Mouse (Mus musculus) intestine, postnatal 0 days (tissue): ENCODE measurements around the gene Psrc1. TPM values are rescaled to one million over a fixed set of nuclear protein-coding genes. Genes with fewer than 3 reads are reported as not detected.

Source experiments
- ATAC-seq: fragments of 200-750 bp; cut with Nextera tagmentation; 2 replicates; pipeline ENCODE4 v1.8.0; 2017; ENCODE audit warnings: mild to moderate bottlenecking, moderate TSS enrichment, moderate library complexity
- H3K27ac ChIP-seq: fragments of 300-500 bp; sonication (generic); 2 replicates; pipeline ENCODE4 v1.5.1; 2014; ENCODE audit warnings: mild to moderate bottlenecking, low read depth, low read length, moderate library complexity
- H3K27me3 ChIP-seq: fragments of 300-500 bp; sonication (generic); replicated peaks from 2 replicates; pipeline ENCODE4 v1.6.1; 2014; ENCODE audit warnings: low read length, mixed read lengths; ENCODE audit not compliant: control insufficient read depth, insufficient read depth
- H3K36me3 ChIP-seq: fragments of 300-500 bp; sonication (generic); 2 replicates; pipeline ENCODE4 v1.6.1; 2014; ENCODE audit warnings: mild to moderate bottlenecking, moderate library complexity; ENCODE audit not compliant: control insufficient read depth, insufficient read depth
- H3K4me1 ChIP-seq: fragments of 300-500 bp; sonication (generic); replicated peaks from 2 replicates; pipeline ENCODE4 v1.6.1; 2014; ENCODE audit warnings: antibody characterized with exemption, low read length, mixed read lengths; ENCODE audit not compliant: control insufficient read depth, insufficient read depth
- H3K4me2 ChIP-seq: fragments of 300-500 bp; sonication (generic); replicated peaks from 2 replicates; pipeline ENCODE4 v1.6.1; 2014; ENCODE audit warnings: low read depth, mild to moderate bottlenecking, moderate library complexity
- H3K4me3 ChIP-seq: fragments of 300-500 bp; sonication (generic); 2 replicates; pipeline ENCODE4 v1.5.1; 2014; ENCODE audit warnings: low read depth, low read length
- H3K9ac ChIP-seq: fragments of 300-500 bp; sonication (generic); 2 replicates; pipeline ENCODE4 v1.6.1; 2014; ENCODE audit warnings: mild to moderate bottlenecking, low read depth, low read length
- H3K9me3 ChIP-seq: fragments of 300-500 bp; sonication (generic); 2 replicates; pipeline ENCODE4 v1.6.1; 2016; ENCODE audit warnings: mixed run types; ENCODE audit not compliant: control insufficient read depth
- CTCF ChIP-seq: sonication (generic); IDR thresholded peaks from 2 replicates; pipeline ENCODE4 v1.5.1; 2016; ENCODE audit warnings: low read depth, mild to moderate bottlenecking, control low read depth, antibody characterized with exemption, moderate library complexity
- WGBS: fragments of 180-500 bp; shearing (Covaris S2); extraction: QIAGEN DNeasy Blood & Tissue Kit; methylation state at CpG from one replicate; pipeline ENCODE4 v1.1.7; 2014; 5-methylcytosine and 5-hydroxymethylcytosine counted together
- polyA plus RNA-seq: library from polyadenylated mRNA; unstranded; fragments of >200 nt; fragmentation: Nextera tagmentation; extraction: Ambion mirVana; gene quantifications from 2 replicates; pipeline ENCODE4 v1.2.1, GENCODE M21; 2015

Psrc1 gene
- polyA plus RNA-seq, 1 experiment from 2014 or later: 5.3 TPM

DNA sequence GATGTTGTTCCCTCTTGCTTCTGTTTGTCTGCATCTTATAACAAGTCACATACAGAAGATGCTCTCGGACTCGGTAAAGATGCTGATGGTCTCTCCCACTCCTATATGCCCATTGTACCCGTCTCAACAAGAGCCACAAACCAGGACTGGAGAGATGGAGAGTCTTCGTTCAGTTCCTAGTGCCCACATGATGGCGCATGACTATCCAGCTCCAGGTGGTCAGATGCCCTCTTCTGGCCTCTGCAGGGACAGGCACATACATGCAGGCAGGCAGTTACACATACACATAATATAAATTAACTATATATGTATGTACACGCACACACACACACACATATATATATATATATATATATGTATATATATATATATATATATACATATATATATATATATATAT lies 2.9 kb upstream of the Psrc1 start:
- Histone ChIP-seq H3K27me3 (no peaks in the 10 kb centered on the region), H3K27ac (no peak overlapping the region), H3K9ac (no peak overlapping the region), H3K4me2 (no peak overlapping the region), H3K36me3 (no peaks in the 10 kb centered on the region), H3K4me3 (no peak overlapping the region), H3K4me1 (no peaks in the 10 kb centered on the region), H3K9me3 (no peaks in the 10 kb centered on the region)
- ATAC-seq: no peak
- 83% methylated on average over 6 of the region's 6 CpGs for WGBS
- TF ChIP-seq CTCF: peak; percentile 74

DNA sequence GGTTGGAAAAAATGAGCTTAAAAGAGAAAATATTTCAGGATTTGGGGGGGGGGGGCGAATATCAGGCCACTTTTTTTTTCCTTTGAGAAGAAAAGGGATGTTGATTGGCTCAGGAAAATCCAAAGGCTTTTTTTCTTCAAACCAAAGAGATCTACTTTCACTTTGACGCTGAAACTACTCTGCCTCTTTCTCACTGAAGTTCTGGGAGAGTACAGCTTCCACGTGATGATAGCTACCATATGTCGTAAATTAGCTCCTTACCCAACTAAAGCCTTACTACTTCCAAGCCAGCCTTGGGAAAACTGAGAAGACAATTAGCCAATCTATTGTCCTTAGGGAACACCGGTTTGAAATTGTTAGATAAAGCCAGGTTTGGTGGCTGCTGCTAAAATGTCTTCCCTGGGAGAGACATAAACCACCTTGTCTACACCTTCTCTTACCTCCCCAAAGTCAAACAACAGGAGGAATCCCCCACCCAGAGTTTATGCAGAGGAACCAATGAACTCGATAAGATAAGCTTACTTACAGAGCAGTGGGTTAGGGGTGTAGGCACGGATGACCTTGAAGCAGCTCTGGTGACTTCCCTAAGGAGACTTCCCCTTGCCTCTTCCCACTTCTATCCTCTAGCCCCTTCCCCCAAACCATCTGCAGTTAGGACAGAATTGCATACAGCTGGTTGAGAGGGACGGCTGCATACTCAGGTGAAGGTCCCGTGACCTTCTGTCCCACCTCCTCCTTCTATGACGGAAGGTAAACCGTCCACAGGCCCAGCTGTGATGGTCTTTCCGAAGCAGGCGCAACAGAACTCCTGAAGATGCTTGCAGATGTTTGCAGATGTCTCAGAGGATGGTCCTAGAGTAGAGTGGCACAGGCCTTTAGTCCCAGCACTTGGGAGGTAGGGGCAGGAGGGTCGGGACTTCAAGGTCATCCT lies 1.4 kb upstream of the Psrc1 start:
- Histone ChIP-seq H3K9ac (no peak overlapping the region), H3K27ac (no peak overlapping the region; the same call in 1 of the 2 replicates), H3K4me2 (peak overlapping the region; percentile 75), H3K4me1 (no peaks in the 10 kb centered on the region), H3K27me3 (no peaks in the 10 kb centered on the region), H3K9me3 (no peaks in the 10 kb centered on the region), H3K36me3 (no peaks in the 10 kb centered on the region), H3K4me3 (peak overlapping the region; percentile 14; the same call in 1 of the 2 replicates)
- no peak for TF ChIP-seq CTCF
- WGBS: 51% methylated on average over 14 of the region's 14 CpGs
- ATAC-seq: no peak

- no peak overlapping the region for H3K27ac ChIP-seq
- H3K4me1 ChIP-seq: no peaks in the 10 kb centered on the region
- no peaks in the 10 kb centered on the region for H3K27me3 ChIP-seq
- TF ChIP-seq CTCF: no peak
- ATAC-seq: no peak
- H3K4me3 ChIP-seq: peak overlapping the region; percentile 67
- no peak overlapping the region for H3K9ac ChIP-seq
- H3K4me2 ChIP-seq: peak overlapping the region; percentile 75
- 29% methylated on average over 2 of the region's 2 CpGs for WGBS
- H3K9me3 ChIP-seq: no peaks in the 10 kb centered on the region
- no peaks in the 10 kb centered on the region for H3K36me3 ChIP-seq
Observed at GRCm38 (mm10) chr3:108384425-108384824, 786 bp downstream of the Psrc1 start.

DNA sequence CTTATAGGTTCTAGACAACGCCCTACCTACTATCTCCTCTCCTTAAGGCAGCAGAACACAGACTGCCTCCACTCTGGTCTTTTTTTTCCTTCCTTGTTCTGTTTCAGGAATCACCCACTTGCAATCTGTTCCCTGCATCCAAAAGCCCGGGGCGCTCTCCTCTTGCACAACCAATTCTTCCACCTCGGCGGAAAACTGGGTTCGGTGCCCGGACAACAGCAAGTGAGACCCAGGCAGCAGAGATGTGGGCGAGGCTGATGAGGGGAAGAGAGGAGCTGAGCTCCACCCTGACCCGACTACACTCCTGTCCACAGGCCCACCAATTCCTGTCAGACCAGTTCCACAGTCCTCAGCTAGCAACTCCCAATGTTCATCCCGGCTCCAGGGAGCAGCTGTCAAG lies 2.5 kb downstream of the Psrc1 start:
- TF ChIP-seq CTCF: no peak
- H3K9me3 ChIP-seq: no peaks in the 10 kb centered on the region
- no peak overlapping the region for H3K4me2 ChIP-seq
- no peak for ATAC-seq
- H3K9ac ChIP-seq: no peak overlapping the region
- no peaks in the 10 kb centered on the region for H3K27me3 ChIP-seq
- 44% methylated on average over 10 of the region's 10 CpGs for WGBS
- H3K36me3 ChIP-seq: no peaks in the 10 kb centered on the region
- no peak overlapping the region for H3K27ac ChIP-seq
- no peak overlapping the region for H3K4me3 ChIP-seq
- H3K4me1 ChIP-seq: no peaks in the 10 kb centered on the region

- peak; percentile 100 for TF ChIP-seq CTCF
- Histone ChIP-seq H3K27ac (no peak overlapping the region), H3K9ac (no peak overlapping the region), H3K9me3 (no peaks in the 10 kb centered on the region), H3K27me3 (no peaks in the 10 kb centered on the region), H3K4me1 (no peaks in the 10 kb centered on the region), H3K4me3 (no peak overlapping the region), H3K4me2 (peak overlapping the region; percentile 33; the same call in 1 of the 2 replicates), H3K36me3 (no peaks in the 10 kb centered on the region)
- peak; percentile 81 for ATAC-seq
- WGBS: 0% methylated on average over 5 of the region's 5 CpGs
Observed at GRCm38 (mm10) chr3:108389111-108389545, 5.5 kb downstream of the Psrc1 start.

DNA sequence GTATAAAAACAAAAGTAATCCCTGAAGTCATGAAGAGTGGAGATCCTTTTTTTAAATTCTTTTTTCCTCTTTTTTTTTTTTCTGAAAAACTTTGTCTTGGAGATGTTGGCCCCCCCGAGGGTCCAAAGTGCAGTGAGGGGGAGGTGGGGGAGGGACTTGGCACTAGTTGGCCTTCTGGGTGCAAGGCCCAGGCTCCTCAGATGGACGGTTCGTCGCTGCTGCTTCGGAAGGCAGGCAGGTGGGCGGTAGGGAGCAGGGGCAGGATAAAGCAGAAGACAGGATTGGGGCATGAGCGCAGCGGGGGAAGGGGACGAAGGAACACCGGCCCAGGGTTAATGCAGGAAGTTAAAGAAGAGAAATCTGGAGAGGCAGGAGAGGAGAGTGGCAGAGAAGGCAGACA lies 8.7 kb downstream of the Psrc1 start:
- no peak for ATAC-seq

More for the DNA sequence above, 8.7 kb downstream of the Psrc1 start:
- Histone ChIP-seq H3K4me3 (no peak overlapping the region), H3K9ac (no peak overlapping the region), H3K36me3 (no peaks in the 10 kb centered on the region), H3K4me2 (peak overlapping the region; percentile 27; the same call in 1 of the 2 replicates), H3K27ac (no peak overlapping the region), H3K9me3 (no peaks in the 10 kb centered on the region), H3K4me1 (no peaks in the 10 kb centered on the region), H3K27me3 (no peaks in the 10 kb centered on the region)
- no peak for TF ChIP-seq CTCF
- 20% methylated on average over 10 of the region's 10 CpGs for WGBS
